Mouse (Mus musculus) liver, adult 10 weeks (tissue): Measurements from ENCODE around the gene Olfr749. TPM values are rescaled to one million over a fixed set of nuclear protein-coding genes. Genes with fewer than 3 reads are reported as not detected.

Experiments
- polyA plus RNA-seq: library from polyadenylated mRNA; stranded (reverse); fragments of 350-450 nt; fragmentation: Illumina TruSeq; extraction: RNeasy Lipid Tissue Mini Kit (QIAGEN cat#74804); gene quantifications from one replicate; pipeline ENCODE4 v1.2.3, GENCODE M21; 2014; ENCODE audit warnings: low read depth, low replicate concordance

The Olfr749 gene
- polyA plus RNA-seq, result not detected

GRCm38 (mm10) chr14:50744994-50745393 lies at the start of gene Olfr749:
Gene Olfr749 (minus strand): TSS chr14:50745094.

GRCm38 (mm10) chr14:50785251-50785637 lies 40.4 kb upstream of the Olfr749 start, which contains the start of gene Ttc5:
Gene Ttc5 (minus strand): TSS chr14:50785519.

GRCm38 (mm10) chr14:50707073-50707472 lies 37.8 kb downstream of the Olfr749 start, which contains the start of gene Olfr748:
Gene Olfr748 (plus strand): TSS chr14:50707373.

DNA sequence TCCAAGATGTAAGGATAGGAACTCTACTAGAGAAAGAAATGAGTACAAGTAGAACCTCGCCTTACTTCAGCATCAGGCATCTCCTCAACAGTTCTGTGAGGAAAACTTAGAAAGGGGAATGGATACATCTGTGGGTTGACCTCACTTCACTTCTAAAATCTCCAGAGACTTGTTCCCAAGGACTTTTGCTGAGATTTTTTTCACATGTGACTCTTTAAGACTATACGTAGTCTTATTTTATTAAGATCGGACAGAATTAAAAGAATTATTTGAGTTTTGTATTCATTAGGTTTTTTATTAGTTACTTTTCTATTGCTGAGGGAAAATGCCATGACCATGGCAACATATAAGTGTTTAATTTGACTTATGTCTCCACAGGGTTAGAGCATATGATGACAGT lies 51.8 kb downstream of the Olfr749 start, which contains the start of gene Olfr747:
Gene Olfr747, minus strand, starts transcription at position 101 of the 400 bp plus-strand sequence.

Other genes starting within 250 kb of the Olfr749 start
- not detected for gene Olfr742, start 241.5 kb downstream of the Olfr749 start, polyA plus RNA-seq
- gene Olfr743, start 223.3 kb downstream of the Olfr749 start, polyA plus RNA-seq, result not detected
- gene Olfr744, start 130.2 kb downstream of the Olfr749 start, polyA plus RNA-seq, result not detected
- not detected for gene Olfr745, start 105.7 kb downstream of the Olfr749 start, polyA plus RNA-seq
- not detected for gene Olfr746, start 98.0 kb downstream of the Olfr749 start, polyA plus RNA-seq
- not detected for gene Olfr747, start 51.9 kb downstream of the Olfr749 start, polyA plus RNA-seq
- not detected for gene Olfr748, start 37.7 kb downstream of the Olfr749 start, polyA plus RNA-seq
- gene Ttc5, start 40.4 kb upstream of the Olfr749 start, polyA plus RNA-seq, result 7.0 TPM
- not detected for gene Ccnb1ip1, start 62.6 kb upstream of the Olfr749 start, polyA plus RNA-seq
- gene Parp2, start 62.7 kb upstream of the Olfr749 start, polyA plus RNA-seq, result 11.7 TPM
- 4.7 TPM for gene Tep1, start 125.5 kb upstream of the Olfr749 start, polyA plus RNA-seq
- not detected for gene Klhl33, start 152.4 kb upstream of the Olfr749 start, polyA plus RNA-seq
- 10.0 TPM for gene Osgep, start 179.8 kb upstream of the Olfr749 start, polyA plus RNA-seq
- gene Apex1, start 179.9 kb upstream of the Olfr749 start, polyA plus RNA-seq, result 17.1 TPM
- gene Pip4p1, start 185.8 kb upstream of the Olfr749 start, polyA plus RNA-seq, result 14.0 TPM
- 139 TPM for gene Pnp, start 186.0 kb upstream of the Olfr749 start, polyA plus RNA-seq
- gene Gm49342, start 199.4 kb upstream of the Olfr749 start, polyA plus RNA-seq, result not detected
- gene Pnp2, start 210.9 kb upstream of the Olfr749 start, polyA plus RNA-seq, result 0.45 TPM